Mouse (Mus musculus) lung, adult 2 months (tissue): Measurements from ENCODE around the gene Gabrb1. TPM values are rescaled to one million over a fixed set of nuclear protein-coding genes. Genes with fewer than 3 reads are reported as not detected.

ENCODE experiments used
- DNase-seq: peaks from one replicate; pipeline ENCODE4 v3.0.0; 2022
- H3K4me1 ChIP-seq: fragments of 200-500 bp; 2 replicates; pipeline ENCODE4 v1.6.1; 2011; ENCODE audit warnings: low read length; ENCODE audit not compliant: control insufficient read depth, insufficient read depth
- H3K4me3 ChIP-seq: fragments of 200-500 bp; replicated peaks from 2 replicates; pipeline ENCODE3; 2011; ENCODE audit warnings: low read depth, mild to moderate bottlenecking, control low read depth, low read length; ENCODE audit errors: extremely low read depth
- CTCF ChIP-seq: fragments of 200-500 bp; IDR thresholded peaks from 2 replicates; pipeline ENCODE4 v1.5.1; 2011; ENCODE audit warnings: mild to moderate bottlenecking, low read length, control low read depth; ENCODE audit not compliant: insufficient read depth
- POLR2A ChIP-seq: fragments of 200-500 bp; IDR thresholded peaks from 2 replicates; pipeline ENCODE4 v1.6.1; 2011; ENCODE audit warnings: low read depth, mild to moderate bottlenecking, control low read depth, low read length, borderline replicate concordance; ENCODE audit errors: extremely low read depth
- WGBS: fragments of 180-500 bp; shearing (Covaris S2); methylation state at CpG from one replicate; pipeline ENCODE4 v1.1.7; 2018; 5-methylcytosine and 5-hydroxymethylcytosine counted together
- polyA plus RNA-seq: library from polyadenylated mRNA; depleted of rRNA; stranded (reverse); fragments of >200 nt; gene quantifications from 2 replicates; pipeline ENCODE4 v1.2.3, GENCODE M21; 2012

Gene Gabrb1
- polyA plus RNA-seq, 1 experiment: not detected

- TF ChIP-seq POLR2A (no peak), CTCF (no peak)
- no peaks in the 10 kb centered on the region for H3K4me1 ChIP-seq
- H3K4me3 ChIP-seq: no peak overlapping the region
- no peak for DNase-seq
Measured at GRCm38 (mm10) chr5:71828342-71828741, 170.4 kb downstream of the Gabrb1 start.

GRCm38 (mm10) chr5:71828996-71829395, 171.1 kb downstream of the Gabrb1 start:
- no peak overlapping the region for H3K4me3 ChIP-seq
- WGBS: 43% methylated on average over 1 of the region's 1 CpGs
- DNase-seq: no peak
- TF ChIP-seq POLR2A (no peak), CTCF (no peak)
- H3K4me1 ChIP-seq: no peaks in the 10 kb centered on the region

DNA sequence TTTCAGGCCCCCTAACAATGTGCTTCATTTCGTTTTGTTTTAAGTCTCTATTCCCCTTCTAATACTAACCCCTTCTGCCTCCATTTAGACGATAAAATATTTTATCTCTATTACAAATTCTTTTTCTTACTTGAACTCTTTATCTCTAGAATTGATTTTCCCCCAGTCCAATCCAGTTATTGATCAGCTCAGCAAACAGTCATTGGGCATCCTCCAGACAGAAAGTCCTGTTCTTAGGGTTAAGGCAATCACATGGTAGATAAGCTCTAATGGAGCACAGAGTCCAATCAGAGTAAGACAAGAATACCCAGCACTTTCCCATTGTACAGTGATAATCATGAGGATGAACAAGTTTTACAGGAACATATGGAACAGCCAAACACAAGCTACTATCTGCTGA, 172.4 kb downstream of the Gabrb1 start:
- TF ChIP-seq POLR2A (no peak), CTCF (no peak)
- Histone ChIP-seq H3K4me1 (no peaks in the 10 kb centered on the region), H3K4me3 (no peak overlapping the region)
- 79% methylated on average over 2 of the region's 2 CpGs for WGBS
- no peak for DNase-seq

GRCm38 (mm10) chr5:71842241-71842640, 184.3 kb downstream of the Gabrb1 start:
- Histone ChIP-seq H3K4me1 (no peaks in the 10 kb centered on the region), H3K4me3 (no peak overlapping the region)
- DNase-seq: no peak
- no peak for TF ChIP-seq POLR2A
- TF ChIP-seq CTCF: no peak

DNA sequence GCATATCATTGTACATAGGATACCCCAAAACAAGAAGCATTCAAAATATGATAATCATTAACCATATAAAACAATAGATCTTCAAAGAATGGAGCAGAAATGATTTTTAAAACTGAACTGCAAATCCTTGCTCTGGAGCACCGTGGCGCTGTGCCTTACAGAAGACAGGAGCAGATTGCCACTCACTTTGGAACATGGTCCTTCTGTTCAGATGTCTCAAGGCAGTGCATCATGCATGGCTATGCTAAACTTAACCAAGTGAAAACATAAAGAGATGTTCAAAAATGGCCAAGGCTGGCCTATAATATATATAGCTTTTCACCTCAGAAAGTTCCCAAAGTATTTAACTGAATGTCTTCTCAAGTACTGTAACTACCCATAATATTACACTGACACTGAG, 240.3 kb downstream of the Gabrb1 start:
- TF ChIP-seq POLR2A (no peak), CTCF (no peak)
- 93% methylated on average over 2 of the region's 2 CpGs for WGBS
- DNase-seq: no peak
- no peak overlapping the region for H3K4me3 ChIP-seq
- no peaks in the 10 kb centered on the region for H3K4me1 ChIP-seq

- 58% methylated on average over 7 of the region's 7 CpGs for WGBS
- Histone ChIP-seq H3K4me1 (no peaks in the 10 kb centered on the region), H3K4me3 (no peak overlapping the region)
- no peak for DNase-seq
- no peak for TF ChIP-seq CTCF
- no peak for TF ChIP-seq POLR2A
Measured at GRCm38 (mm10) chr5:71903399-71903798, 245.5 kb downstream of the Gabrb1 start.

- no peak for TF ChIP-seq CTCF
- TF ChIP-seq POLR2A: no peak
- WGBS: 32% methylated on average over 1 of the region's 1 CpGs
- no peak for DNase-seq
- Histone ChIP-seq H3K4me1 (no peaks in the 10 kb centered on the region), H3K4me3 (no peak overlapping the region)
Measured at GRCm38 (mm10) chr5:71914028-71914427, 256.1 kb downstream of the Gabrb1 start.

DNA sequence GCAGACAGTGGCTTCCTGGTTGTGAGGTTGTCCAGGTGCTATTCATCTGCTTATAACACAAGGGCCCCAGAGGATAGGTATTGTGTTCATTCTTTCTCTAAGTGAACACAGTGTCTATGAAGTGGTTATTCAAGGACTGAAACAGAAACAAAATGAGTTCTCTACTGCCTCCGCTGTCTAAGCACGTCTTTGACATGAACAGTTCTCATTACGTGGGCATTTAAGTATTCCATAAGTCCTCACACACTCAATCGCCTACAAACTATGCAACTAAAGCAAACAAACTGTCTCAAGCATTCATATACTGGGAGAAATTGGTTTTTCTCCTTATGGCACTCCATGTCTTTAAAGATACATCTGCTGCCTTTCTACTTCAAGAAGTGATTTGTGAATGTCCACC, 257.8 kb downstream of the Gabrb1 start:
- H3K4me3 ChIP-seq: no peak overlapping the region
- TF ChIP-seq POLR2A (no peak), CTCF (no peak)
- no peaks in the 10 kb centered on the region for H3K4me1 ChIP-seq
- WGBS: 73% methylated on average over 4 of the region's 4 CpGs
- no peak for DNase-seq

GRCm38 (mm10) chr5:71917206-71917605, 259.3 kb downstream of the Gabrb1 start:
- TF ChIP-seq POLR2A: no peak
- Histone ChIP-seq H3K4me1 (no peaks in the 10 kb centered on the region), H3K4me3 (no peak overlapping the region)
- WGBS: 74% methylated on average over 4 of the region's 4 CpGs
- no peak for DNase-seq

DNA sequence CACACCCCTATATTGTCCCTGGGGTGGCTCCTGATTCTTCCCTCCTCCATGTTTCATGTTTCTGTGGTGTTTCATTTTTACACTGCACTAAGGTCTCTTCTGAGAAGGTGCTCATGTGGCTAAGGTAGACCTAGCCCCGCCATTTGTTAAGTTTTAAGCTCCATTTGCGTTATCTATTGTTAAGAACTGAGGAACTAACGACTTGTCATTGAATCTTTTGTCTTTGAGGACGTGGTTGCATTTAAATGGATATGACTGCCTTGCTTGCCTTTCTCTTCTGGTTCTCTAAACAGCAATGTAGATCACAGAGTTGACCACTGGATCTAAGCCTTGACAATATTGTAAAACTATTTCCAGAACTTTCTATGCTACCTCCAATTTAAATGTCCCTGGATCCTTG, 265.7 kb downstream of the Gabrb1 start:
- TF ChIP-seq POLR2A (no peak), CTCF (no peak)
- H3K4me1 ChIP-seq: no peaks in the 10 kb centered on the region
- 67% methylated on average over 4 of the region's 4 CpGs for WGBS
- no peak overlapping the region for H3K4me3 ChIP-seq
- no peak for DNase-seq

DNA sequence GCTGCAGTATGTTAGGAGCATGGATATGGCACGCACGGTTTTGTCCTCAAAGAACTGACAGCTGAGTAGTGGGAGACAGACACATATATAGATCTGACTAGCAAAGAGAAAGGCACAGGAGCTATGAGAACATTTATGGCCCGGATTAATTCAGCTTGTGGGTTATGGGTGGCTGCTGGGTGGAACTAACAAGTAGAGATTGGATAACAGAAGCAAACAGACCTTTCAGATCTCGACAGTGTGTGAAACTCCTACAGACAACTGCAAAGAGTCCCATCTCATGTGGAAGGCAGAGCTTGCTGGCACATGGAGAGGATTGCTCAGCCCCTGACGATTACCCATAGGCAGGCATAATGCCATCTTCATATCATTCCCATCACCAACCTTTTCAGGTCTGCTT, 268.4 kb downstream of the Gabrb1 start:
- Histone ChIP-seq H3K4me3 (no peak overlapping the region), H3K4me1 (no peaks in the 10 kb centered on the region)
- TF ChIP-seq POLR2A (no peak), CTCF (no peak)
- 69% methylated on average over 5 of the region's 5 CpGs for WGBS
- DNase-seq: no peak
